Mouse (Mus musculus): ENCODE data around the gene Rhox4d.
"Not testable (repeated sequence)": the region's sequence is repeated elsewhere in the genome, so short reads cannot be mapped to it uniquely, and the experiment has no call there.

Gene Rhox4d

GRCm38 (mm10) chrX:37514059-37514458 is at the start of gene Rhox4d:
Rhox4d (plus strand) TSS chrX:37514359.
- DNase-seq (ENCODE audit: low spot score) = not testable (repeated sequence)

- DNase-seq (ENCODE audit: low spot score) = not testable (repeated sequence)
Observed at GRCm38 (mm10) chrX:37480037-37480436, 34.1 kb upstream of the Rhox4d start, which contains the start of gene Rhox4c. Rhox4c (plus strand) TSS chrX:37480337.

DNA sequence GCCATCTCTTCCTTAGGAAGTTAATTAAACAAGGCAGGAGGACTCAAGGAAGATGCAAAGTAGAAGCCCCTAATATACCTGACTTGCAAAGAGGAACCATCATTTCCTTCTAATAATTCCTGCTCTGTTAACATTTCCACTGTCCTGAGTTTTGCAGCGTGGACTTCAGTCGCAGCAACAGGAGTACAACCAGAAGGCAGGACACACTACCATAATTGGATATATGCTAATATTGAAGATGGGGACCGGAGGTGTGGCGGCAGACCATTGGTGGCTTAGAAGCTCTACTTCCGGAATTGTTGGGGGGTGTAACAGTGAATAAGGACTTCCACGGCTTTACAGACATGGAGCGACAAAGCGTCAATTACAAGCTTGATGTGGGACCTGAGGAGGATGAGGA is 16.0 kb downstream of the Rhox4d start, which contains the start of gene Rhox2e:
TSS of gene Rhox2e (plus strand) at position 301 of the 400 bp plus-strand sequence.
- DNase-seq (ENCODE audit: low spot score) = not testable (repeated sequence)

DNA sequence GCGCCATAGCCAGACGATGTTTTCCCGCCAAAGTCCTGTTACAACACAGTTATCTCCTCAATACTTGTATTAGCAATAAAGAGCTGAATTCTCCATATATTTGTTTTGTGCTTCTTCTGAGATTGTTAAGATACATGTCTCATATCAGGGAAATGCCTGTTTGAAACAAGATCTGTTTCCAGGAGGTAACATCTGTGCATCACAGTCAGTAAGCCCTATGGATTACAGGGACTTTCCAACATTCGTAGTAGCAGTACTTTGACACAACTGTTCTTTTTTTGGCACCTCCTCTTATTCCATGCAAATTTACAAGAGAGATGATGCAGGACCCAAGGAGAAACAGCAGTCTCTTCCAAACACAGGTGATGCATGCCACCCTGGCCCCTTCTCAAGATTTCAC is 27.6 kb downstream of the Rhox4d start, which contains the start of gene Rhox3e:
TSS of gene Rhox3e (plus strand) at position 301 of the 400 bp plus-strand sequence.
- DNase-seq (ENCODE audit: low spot score) = not testable (repeated sequence)

GRCm38 (mm10) chrX:37557112-37557511 is 43.0 kb downstream of the Rhox4d start, which contains the start of gene Rhox4e:
Rhox4e (plus strand) TSS chrX:37557412.
- DNase-seq (ENCODE audit: low spot score) = not testable (repeated sequence)
